In genomic region chr17:23791079-23791357, GRCm38 (mm10) we compare ENCODE assay signal across 9 mouse cellular contexts. TPM values are rescaled to one million over a fixed set of nuclear protein-coding genes. Genes with fewer than 3 reads are reported as not detected.
DNase-seq lines count a peak whose midpoint lies in the region; ATAC-seq lines count a peak whose summit lies in the region.
"Had no signal": no experiment of that assay in that cellular context is flagged by ENCODE, and none has a peak within 500 bp of the region (broad histone marks: within the 10 kb centered on the region; RNA-seq: fewer than 3 reads in every experiment).

No protein-coding gene starts in this region.

- intact Hi-C loops in heart, postnatal 14 days (cut with DNase I), result no loop called here

- peak overlapping the region; percentile 76 for H3K4me2 ChIP-seq in heart, embryonic 12.5 days
- H3K4me2 ChIP-seq in hindbrain, embryonic 11.5 days (replicated peaks; ENCODE audit: low read depth, low read length), result peak overlapping the region; percentile 73

- peak; percentile 13; the same call in 1 of the 2 replicates for ATAC-seq in heart, embryonic 12.5 days (ENCODE audit: insufficient number of reproducible peaks, low FRiP score)
- no peak for ATAC-seq in hindbrain, embryonic 11.5 days (ENCODE audit: low FRiP score)

- H3K4me3 ChIP-seq in heart, embryonic 12.5 days, result peak overlapping the region; percentile 50
- H3K4me3 ChIP-seq in hindbrain, embryonic 11.5 days (ENCODE audit: low read depth, low read length), result peak overlapping the region; percentile 36
- peak overlapping the region; percentile 50 for H3K4me3 ChIP-seq in midbrain, embryonic 10.5 days

- peaks cover 13% of the 10 kb centered on the region for H3K4me1 ChIP-seq in heart, embryonic 12.5 days (replicated peaks)
- H3K4me1 ChIP-seq in hindbrain, embryonic 11.5 days (replicated peaks; ENCODE audit: control insufficient read depth, insufficient read depth, low read length), result 0 out of 2 replicates have a peak, but pooled peaks cover 2% of the 10 kb centered on the region
- peaks cover 27% of the 10 kb centered on the region for H3K4me1 ChIP-seq in midbrain, embryonic 10.5 days

- WGBS in heart, embryonic 12.5 days, result 60% methylated on average over 2 of the region's 2 CpGs
- WGBS in hindbrain, embryonic 11.5 days, result 60% methylated on average over 2 of the region's 2 CpGs
- 65% methylated on average over 2 of the region's 2 CpGs for WGBS in midbrain, embryonic 10.5 days

- no peaks in the 10 kb centered on the region for H3K36me3 ChIP-seq in heart, embryonic 12.5 days
- H3K36me3 ChIP-seq in hindbrain, embryonic 11.5 days (ENCODE audit: control insufficient read depth, insufficient read depth, low read length), result no peaks in the 10 kb centered on the region
- H3K36me3 ChIP-seq in midbrain, embryonic 10.5 days, result 0 out of 2 replicates have a peak, but pooled peaks cover 2% of the 10 kb centered on the region

- no peaks in the 10 kb centered on the region for H3K9me3 ChIP-seq in heart, embryonic 12.5 days (replicated peaks)
- no peaks in the 10 kb centered on the region for H3K9me3 ChIP-seq in hindbrain, embryonic 11.5 days (ENCODE audit: control insufficient read depth, low read length)
- H3K9me3 ChIP-seq in midbrain, embryonic 10.5 days (replicated peaks), result no peaks in the 10 kb centered on the region

- H3K27ac ChIP-seq in heart, embryonic 12.5 days (ENCODE audit: poor library complexity, severe bottlenecking), result no peak overlapping the region
- peak overlapping the region; percentile 84 for H3K27ac ChIP-seq in hindbrain, embryonic 11.5 days (ENCODE audit: low read depth, low read length)
- H3K27ac ChIP-seq in midbrain, embryonic 10.5 days (replicated peaks), result peak overlapping the region; percentile 87

- H3K9ac ChIP-seq in heart, embryonic 12.5 days, result peak overlapping the region; percentile 83
- peak overlapping the region; percentile 79 for H3K9ac ChIP-seq in hindbrain, embryonic 11.5 days (ENCODE audit: low read depth, low read length)

- H3K27me3 ChIP-seq in heart, embryonic 12.5 days (replicated peaks), result no peaks in the 10 kb centered on the region
- no peaks in the 10 kb centered on the region for H3K27me3 ChIP-seq in hindbrain, embryonic 11.5 days (ENCODE audit: control insufficient read depth, insufficient read depth, low read length)
- no peaks in the 10 kb centered on the region for H3K27me3 ChIP-seq in midbrain, embryonic 10.5 days (ENCODE audit: low read depth, poor library complexity, severe bottlenecking)

- DNase-seq in heart, postnatal 14 days, result no peak
- DNase-seq in MN1 (ENCODE audit: low spot score), result peak; percentile 40
- DNase-seq in hindbrain, embryonic 11.5 days (ENCODE audit: low spot score), result no peak
- no peak for DNase-seq in midbrain, embryonic 10.5 days (ENCODE audit: low spot score)
- DNase-seq in adrenal gland, adult 8-10 months, result no peak
- DNase-seq in cerebellum, adult 9-11 months, result no peak
- DNase-seq in right cerebral cortex, adult 2 months (ENCODE audit: low spot score in 2 of 2), result no peak

RNA-seq across cellular contexts. Expression of gene Srrm2, which starts 0.7 kb away (rescaled TPM):
- 399 TPM in 2 replicates for polyA plus RNA-seq in heart, embryonic 12.5 days (2016; fragmentation: Nextera tagmentation; extraction: Ambion mirVana)
- total RNA-seq in heart, postnatal 14 days (2021), result 100 to 1,000 TPM; 192 to 227 TPM
- 427 and 573 TPM in 2 replicates for polyA plus RNA-seq in hindbrain, embryonic 11.5 days (2014; fragmentation: Nextera tagmentation; extraction: Ambion mirVana)
- 509 and 515 TPM in 2 replicates for polyA plus RNA-seq in midbrain, embryonic 10.5 days (2016; fragmentation: Nextera tagmentation; extraction: Ambion mirVana)
- total RNA-seq in adrenal gland, adult 8-10 months (2022), result 1,000 to 10,000 TPM in 1 of 4 experiments, 100 to 1,000 TPM in 3; 612 to 1,355 (median 855) TPM

RNA-seq across cellular contexts. Expression of gene Flywch2, which starts 5.1 kb away (rescaled TPM):
- polyA plus RNA-seq in heart, embryonic 12.5 days (2016; fragmentation: Nextera tagmentation; extraction: Ambion mirVana), result 6.9 and 7.3 TPM in 2 replicates
- 1 to 10 TPM; 1.6 TPM for total RNA-seq in heart, postnatal 14 days (2021)
- polyA plus RNA-seq in hindbrain, embryonic 11.5 days (2014; fragmentation: Nextera tagmentation; extraction: Ambion mirVana), result 27.7 and 30.5 TPM in 2 replicates
- 19.5 and 23.4 TPM in 2 replicates for polyA plus RNA-seq in midbrain, embryonic 10.5 days (2016; fragmentation: Nextera tagmentation; extraction: Ambion mirVana)
- 10 to 100 TPM in 3 of 4 experiments, 1 to 10 TPM in 1; 5.8 to 15.4 (median 13.1) TPM for total RNA-seq in adrenal gland, adult 8-10 months (2022)

RNA-seq across cellular contexts. Expression of gene Flywch1, which starts 19.6 kb away (rescaled TPM):
- polyA plus RNA-seq in heart, embryonic 12.5 days (2016; fragmentation: Nextera tagmentation; extraction: Ambion mirVana), result 64.1 and 67.5 TPM in 2 replicates
- 10 to 100 TPM; 30.2 to 30.8 TPM for total RNA-seq in heart, postnatal 14 days (2021)
- polyA plus RNA-seq in hindbrain, embryonic 11.5 days (2014; fragmentation: Nextera tagmentation; extraction: Ambion mirVana), result 127 and 135 TPM in 2 replicates
- 187 and 202 TPM in 2 replicates for polyA plus RNA-seq in midbrain, embryonic 10.5 days (2016; fragmentation: Nextera tagmentation; extraction: Ambion mirVana)
- 100 to 1,000 TPM in 2 of 4 experiments, 10 to 100 TPM in 2; 82.9 to 115 (median 102) TPM for total RNA-seq in adrenal gland, adult 8-10 months (2022)

RNA-seq across cellular contexts. Expression of gene Elob, which starts 37.9 kb away (rescaled TPM):
- polyA plus RNA-seq in heart, embryonic 12.5 days (2016; fragmentation: Nextera tagmentation; extraction: Ambion mirVana), result 878 and 903 TPM in 2 replicates
- 100 to 1,000 TPM; 339 to 355 TPM for total RNA-seq in heart, postnatal 14 days (2021)
- polyA plus RNA-seq in hindbrain, embryonic 11.5 days (2014; fragmentation: Nextera tagmentation; extraction: Ambion mirVana), result 1,090 and 1,145 TPM in 2 replicates
- 1,078 TPM in 2 replicates for polyA plus RNA-seq in midbrain, embryonic 10.5 days (2016; fragmentation: Nextera tagmentation; extraction: Ambion mirVana)
- total RNA-seq in adrenal gland, adult 8-10 months (2022), result 100 to 1,000 TPM; 365 to 430 (median 403) TPM

RNA-seq across cellular contexts. Expression of gene Prss33, which starts 44.8 kb away (rescaled TPM):
- polyA plus RNA-seq in heart, embryonic 12.5 days (2016; fragmentation: Nextera tagmentation; extraction: Ambion mirVana), result not detected in 2 replicates
- total RNA-seq in heart, postnatal 14 days (2021), result not detected
- 0.14 TPM in 1 of 2 replicates, not detected in the other for polyA plus RNA-seq in hindbrain, embryonic 11.5 days (2014; fragmentation: Nextera tagmentation; extraction: Ambion mirVana)
- 0.28 and 0.52 TPM in 2 replicates for polyA plus RNA-seq in midbrain, embryonic 10.5 days (2016; fragmentation: Nextera tagmentation; extraction: Ambion mirVana)
- total RNA-seq in adrenal gland, adult 8-10 months (2022), result not detected
- total RNA-seq: heart, postnatal 10 days had no signal
